Mouse (Mus musculus) urinary bladder, adult 18-20 months (tissue): ENCODE data around the gene Tmem60.

Experiments
- DNase-seq, 2 experiments: peaks; one replicate each; pipeline ENCODE4 v3.0.0; 2022; ENCODE audit warnings: low spot score in 2 of 2, mixed read lengths in 2 of 2

The Tmem60 gene

GRCm38 (mm10) chr5:20906191-20906590, 24.2 kb downstream of the Tmem60 start:
- DNase-seq, result no peak

- DNase-seq, result no peak
Measured at GRCm38 (mm10) chr5:20911741-20912140, 29.8 kb downstream of the Tmem60 start.

GRCm38 (mm10) chr5:20913372-20914275, 31.6 kb downstream of the Tmem60 start:
- DNase-seq, result peak; percentile 31 to 34

GRCm38 (mm10) chr5:20918967-20919366, 37.0 kb downstream of the Tmem60 start:
- no peak for DNase-seq

GRCm38 (mm10) chr5:20919566-20919965, 37.6 kb downstream of the Tmem60 start:
- DNase-seq, result no peak

GRCm38 (mm10) chr5:20924608-20925007, 42.6 kb downstream of the Tmem60 start:
- DNase-seq, result no peak

- no peak for DNase-seq
Measured at GRCm38 (mm10) chr5:20925451-20925850, 43.5 kb downstream of the Tmem60 start.

GRCm38 (mm10) chr5:20929669-20930151, 47.7 kb downstream of the Tmem60 start:
- peak in 1 of 2 experiments; percentile 27 for DNase-seq

GRCm38 (mm10) chr5:20930430-20930829, 48.4 kb downstream of the Tmem60 start:
- no peak for DNase-seq

- DNase-seq, result no peak
Measured at GRCm38 (mm10) chr5:20931300-20931699, 49.3 kb downstream of the Tmem60 start.

GRCm38 (mm10) chr5:20932585-20932984, 50.6 kb downstream of the Tmem60 start:
- DNase-seq, result no peak

- no peak for DNase-seq
Measured at GRCm38 (mm10) chr5:20935934-20936333, 53.9 kb downstream of the Tmem60 start.
